Mouse (Mus musculus) liver, postnatal 0 days (tissue): Measurements from ENCODE around the gene Uaca. TPM values are rescaled to one million over a fixed set of nuclear protein-coding genes. Genes with fewer than 3 reads are reported as not detected.

Source experiments
- ATAC-seq: fragments of 200-750 bp; cut with Nextera tagmentation; 2 replicates; pipeline ENCODE4 v1.8.0; 2017; ENCODE audit warnings: mild to moderate bottlenecking, moderate library complexity
- DNase-seq: peaks from one replicate; pipeline ENCODE4 v3.0.0-alpha.2; 2016
- H3K27ac ChIP-seq: fragments of 300-500 bp; sonication (generic); 2 replicates; pipeline ENCODE4 v1.5.1; 2014; ENCODE audit warnings: antibody characterized with exemption, moderate library complexity, mild to moderate bottlenecking, low read depth
- H3K27me3 ChIP-seq: fragments of 300-500 bp; sonication (generic); 2 replicates; pipeline ENCODE4 v1.6.1; 2014; ENCODE audit warnings: low read length, control low read depth, mixed read lengths; ENCODE audit not compliant: insufficient read depth
- H3K36me3 ChIP-seq: fragments of 300-500 bp; sonication (generic); replicated peaks from 2 replicates; pipeline ENCODE4 v1.6.1; 2014; ENCODE audit warnings: mild to moderate bottlenecking, control low read depth, low read length, moderate library complexity, mixed read lengths; ENCODE audit not compliant: insufficient read depth
- H3K4me1 ChIP-seq: fragments of 300-500 bp; sonication (generic); 2 replicates; pipeline ENCODE4 v1.6.1; 2014; ENCODE audit warnings: antibody characterized with exemption, mild to moderate bottlenecking, control low read depth; ENCODE audit not compliant: insufficient read depth
- H3K4me2 ChIP-seq: fragments of 300-500 bp; sonication (generic); 2 replicates; pipeline ENCODE4 v1.6.1; 2014; ENCODE audit warnings: low read depth, mild to moderate bottlenecking, low read length, moderate library complexity, mixed read lengths
- H3K4me3 ChIP-seq: fragments of 300-500 bp; sonication (generic); 2 replicates; pipeline ENCODE4 v1.5.1; 2014; ENCODE audit warnings: low read depth, low read length
- H3K9ac ChIP-seq: fragments of 300-500 bp; sonication (generic); replicated peaks from 2 replicates; pipeline ENCODE4 v1.6.1; 2014; ENCODE audit warnings: mild to moderate bottlenecking, moderate library complexity
- H3K9me3 ChIP-seq: fragments of 300-500 bp; sonication (generic); 2 replicates; pipeline ENCODE4 v1.6.1; 2016; ENCODE audit warnings: mild to moderate bottlenecking, control low read depth, low read length, mixed read lengths
- CTCF ChIP-seq: sonication (generic); IDR thresholded peaks from 2 replicates; pipeline ENCODE4 v1.5.1; 2016; ENCODE audit warnings: antibody characterized with exemption, low read depth
- EP300 ChIP-seq: IDR thresholded peaks from 2 replicates; pipeline ENCODE4 v1.6.1; 2016; ENCODE audit warnings: antibody characterized with exemption, low read depth, mild to moderate bottlenecking
- WGBS: fragments of 180-500 bp; shearing (Covaris S2); extraction: QIAGEN DNeasy Blood & Tissue Kit; methylation state at CpG from one replicate; pipeline ENCODE4 v1.1.7; 2014; ENCODE audit not compliant: insufficient replicate concordance; 5-methylcytosine and 5-hydroxymethylcytosine counted together
- polyA plus RNA-seq: library from polyadenylated mRNA; unstranded; fragments of >200 nt; fragmentation: Nextera tagmentation; extraction: Ambion mirVana; gene quantifications from 2 replicates; pipeline ENCODE4 v1.2.1, GENCODE M21; 2015

Gene Uaca
- 2.0 and 2.4 TPM in 2 replicates for polyA plus RNA-seq

- WGBS, result under 1% methylated on average over 43 of the region's 45 CpGs
- Histone ChIP-seq H3K4me1 (no peaks in the 10 kb centered on the region), H3K36me3 (no peaks in the 10 kb centered on the region), H3K4me3 (peak within 1 kb of the TSS; percentile 65), H3K9ac (peak within 1 kb of the TSS; percentile 68), H3K9me3 (no peaks in the 10 kb centered on the region), H3K27ac (peak within 1 kb of the TSS; percentile 41; the same call in 1 of the 2 replicates), H3K4me2 (peak within 1 kb of the TSS; percentile 86), H3K27me3 (no peaks in the 10 kb centered on the region)
- DNase-seq, result peak; percentile 87
- ATAC-seq, result peak; percentile 96
- TF ChIP-seq EP300 (no peak), CTCF (peak; percentile 57)
These were observed at the start of gene Uaca for GRCm38 (mm10) chr9:60794210-60794840. Gene Uaca (plus strand): TSS chr9:60794542.

- TF ChIP-seq EP300 (no peak), CTCF (no peak)
- H3K9ac ChIP-seq, result no peak overlapping the region
- no peak for ATAC-seq
- no peaks in the 10 kb centered on the region for H3K36me3 ChIP-seq
- no peak overlapping the region for H3K27ac ChIP-seq
- H3K4me3 ChIP-seq, result no peak overlapping the region
- 60% methylated on average over 4 of the region's 4 CpGs for WGBS
- H3K9me3 ChIP-seq, result no peaks in the 10 kb centered on the region
- no peaks in the 10 kb centered on the region; the same call in 1 of the 2 replicates for H3K4me1 ChIP-seq
- no peak overlapping the region for H3K4me2 ChIP-seq
- H3K27me3 ChIP-seq, result no peaks in the 10 kb centered on the region
- no peak for DNase-seq
These were observed 49.4 kb upstream of the Uaca start for GRCm38 (mm10) chr9:60744971-60745370.

GRCm38 (mm10) chr9:60746561-60746960 lies 47.8 kb upstream of the Uaca start:
- no peak for ATAC-seq
- no peaks in the 10 kb centered on the region; the same call in 1 of the 2 replicates for H3K4me1 ChIP-seq
- WGBS, result 57% methylated on average over 6 of the region's 6 CpGs
- H3K27ac ChIP-seq, result no peak overlapping the region
- no peaks in the 10 kb centered on the region for H3K9me3 ChIP-seq
- no peak for DNase-seq
- TF ChIP-seq EP300 (no peak), CTCF (no peak)
- no peak overlapping the region for H3K4me3 ChIP-seq
- no peaks in the 10 kb centered on the region for H3K27me3 ChIP-seq
- no peaks in the 10 kb centered on the region for H3K36me3 ChIP-seq
- no peak overlapping the region for H3K4me2 ChIP-seq
- no peak overlapping the region for H3K9ac ChIP-seq

- H3K27me3 ChIP-seq, result no peaks in the 10 kb centered on the region
- ATAC-seq, result no peak
- no peaks in the 10 kb centered on the region for H3K9me3 ChIP-seq
- H3K27ac ChIP-seq, result no peak overlapping the region
- no peak for DNase-seq
- TF ChIP-seq EP300 (no peak), CTCF (no peak)
- no peak overlapping the region for H3K4me2 ChIP-seq
- H3K9ac ChIP-seq, result no peak overlapping the region
- no peaks in the 10 kb centered on the region; the same call in 1 of the 2 replicates for H3K4me1 ChIP-seq
- H3K36me3 ChIP-seq, result no peaks in the 10 kb centered on the region
- WGBS, result 78% methylated on average over 5 of the region's 5 CpGs
- no peak overlapping the region for H3K4me3 ChIP-seq
These were observed 46.7 kb upstream of the Uaca start for GRCm38 (mm10) chr9:60747672-60748071.

- DNase-seq (no peak), ATAC-seq (no peak)
- TF ChIP-seq CTCF (no peak), EP300 (no peak)
- 77% methylated on average over 2 of the region's 2 CpGs for WGBS
- Histone ChIP-seq H3K9ac (no peak overlapping the region), H3K4me3 (no peak overlapping the region), H3K9me3 (no peaks in the 10 kb centered on the region), H3K4me2 (no peak overlapping the region), H3K27ac (no peak overlapping the region), H3K4me1 (no peaks in the 10 kb centered on the region), H3K27me3 (no peaks in the 10 kb centered on the region), H3K36me3 (no peaks in the 10 kb centered on the region)
These were observed 46.2 kb upstream of the Uaca start for GRCm38 (mm10) chr9:60748191-60748590.

GRCm38 (mm10) chr9:60749105-60749504 lies 45.2 kb upstream of the Uaca start:
- Histone ChIP-seq H3K4me2 (no peak overlapping the region), H3K9me3 (no peaks in the 10 kb centered on the region), H3K27ac (no peak overlapping the region), H3K9ac (no peak overlapping the region), H3K36me3 (no peaks in the 10 kb centered on the region), H3K4me1 (no peaks in the 10 kb centered on the region), H3K4me3 (no peak overlapping the region), H3K27me3 (no peaks in the 10 kb centered on the region)
- DNase-seq, result no peak
- no peak for ATAC-seq
- 74% methylated on average over 2 of the region's 2 CpGs for WGBS
- TF ChIP-seq CTCF (peak; percentile 35), EP300 (no peak)
